Mouse (Mus musculus): ENCODE measurements around the gene Grb10.
A peak's percentile ranks its signal among the peaks of the same experiment; 100 is the strongest.

The Grb10 gene

DNA sequence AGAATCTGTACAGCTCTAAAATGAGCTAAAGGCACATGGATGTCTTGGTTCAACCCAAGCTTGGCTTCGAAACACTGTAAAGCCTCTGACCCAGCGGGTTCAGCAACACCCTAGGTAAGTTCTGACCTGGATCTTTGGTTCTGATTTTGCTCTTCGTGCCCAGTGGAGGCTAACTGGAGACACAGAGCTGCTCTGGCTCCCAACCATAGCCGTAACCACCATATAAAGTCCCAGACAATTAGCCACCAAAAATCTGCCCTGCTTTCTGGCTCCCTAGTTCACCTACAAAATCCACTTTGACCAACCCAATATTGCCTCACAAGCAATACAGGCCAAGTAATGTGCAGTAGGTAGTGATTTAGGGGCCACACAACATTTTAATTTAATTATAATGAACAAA, 3.7 kb downstream of the Grb10 start:
- DNase-seq (ENCODE audit: inconsistent age in 2 of 2, low spot score in 1 of 2), result peak in 1 of 2 experiments; percentile 51

DNA sequence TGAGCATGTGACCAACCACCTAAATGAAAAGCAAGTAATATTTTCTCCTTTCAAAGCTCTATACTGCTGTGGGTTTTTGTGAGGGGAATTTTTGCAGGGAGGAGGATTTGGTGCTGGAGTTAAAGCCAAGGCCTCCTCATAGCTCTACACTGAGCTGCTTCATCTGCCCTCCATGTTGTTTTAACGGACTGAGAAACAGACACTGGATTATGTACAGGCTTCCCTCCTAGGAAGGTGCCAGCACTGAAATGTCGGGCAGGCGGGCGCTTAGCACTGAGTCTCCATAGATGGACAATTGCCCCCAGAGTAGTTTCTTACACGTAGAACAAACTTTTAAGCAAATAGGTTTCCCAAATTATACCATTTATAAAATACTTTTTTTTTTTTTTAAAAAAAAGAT, 4.1 kb downstream of the Grb10 start:
- DNase-seq (ENCODE audit: inconsistent age in 2 of 2, low spot score in 1 of 2), result peak in 1 of 2 experiments; percentile 38

DNA sequence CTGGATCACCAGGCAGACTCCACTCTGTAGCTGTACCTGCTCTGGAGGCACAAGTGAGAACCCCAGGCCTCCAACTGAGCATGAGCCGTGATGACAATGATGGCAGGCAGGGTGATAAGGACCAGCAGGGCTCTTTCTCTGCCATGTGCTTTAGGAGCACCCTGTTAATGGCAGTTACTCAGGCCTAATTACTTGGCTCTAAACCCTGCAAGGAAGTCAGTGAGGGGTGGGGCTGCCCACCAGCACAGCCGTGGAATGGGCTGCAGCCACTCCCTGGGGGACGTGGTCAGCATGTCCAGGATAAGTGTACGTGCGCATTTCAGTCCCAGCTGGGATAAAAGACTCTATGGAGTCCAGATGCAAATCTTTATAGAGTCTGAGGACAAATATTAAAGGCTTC, 5.7 kb downstream of the Grb10 start:
- peak in 1 of 2 experiments; percentile 36 for DNase-seq (ENCODE audit: inconsistent age in 2 of 2, low spot score in 1 of 2)

DNA sequence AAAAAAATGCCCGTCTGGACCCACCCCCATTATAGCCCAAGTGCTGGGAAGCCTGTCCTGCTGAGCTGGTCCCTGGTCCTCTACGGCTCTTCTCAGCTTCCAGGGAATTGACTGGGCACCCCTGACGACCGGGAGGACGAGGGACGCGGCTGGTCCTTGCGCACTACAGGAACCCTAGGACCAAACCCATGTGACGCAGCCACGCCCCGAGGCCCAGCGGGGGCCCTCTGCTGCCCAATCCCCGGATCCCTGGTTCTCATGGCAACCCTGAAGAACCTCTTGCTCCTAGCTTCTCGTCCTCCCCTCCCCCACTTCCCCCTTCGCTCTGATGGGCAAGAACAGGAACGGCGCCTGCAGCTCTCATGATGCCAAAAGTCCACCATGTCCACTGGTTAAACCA, 11.8 kb downstream of the Grb10 start:
- peak in 1 of 2 experiments; percentile 32 for DNase-seq (ENCODE audit: inconsistent age in 2 of 2, low spot score in 1 of 2)

DNA sequence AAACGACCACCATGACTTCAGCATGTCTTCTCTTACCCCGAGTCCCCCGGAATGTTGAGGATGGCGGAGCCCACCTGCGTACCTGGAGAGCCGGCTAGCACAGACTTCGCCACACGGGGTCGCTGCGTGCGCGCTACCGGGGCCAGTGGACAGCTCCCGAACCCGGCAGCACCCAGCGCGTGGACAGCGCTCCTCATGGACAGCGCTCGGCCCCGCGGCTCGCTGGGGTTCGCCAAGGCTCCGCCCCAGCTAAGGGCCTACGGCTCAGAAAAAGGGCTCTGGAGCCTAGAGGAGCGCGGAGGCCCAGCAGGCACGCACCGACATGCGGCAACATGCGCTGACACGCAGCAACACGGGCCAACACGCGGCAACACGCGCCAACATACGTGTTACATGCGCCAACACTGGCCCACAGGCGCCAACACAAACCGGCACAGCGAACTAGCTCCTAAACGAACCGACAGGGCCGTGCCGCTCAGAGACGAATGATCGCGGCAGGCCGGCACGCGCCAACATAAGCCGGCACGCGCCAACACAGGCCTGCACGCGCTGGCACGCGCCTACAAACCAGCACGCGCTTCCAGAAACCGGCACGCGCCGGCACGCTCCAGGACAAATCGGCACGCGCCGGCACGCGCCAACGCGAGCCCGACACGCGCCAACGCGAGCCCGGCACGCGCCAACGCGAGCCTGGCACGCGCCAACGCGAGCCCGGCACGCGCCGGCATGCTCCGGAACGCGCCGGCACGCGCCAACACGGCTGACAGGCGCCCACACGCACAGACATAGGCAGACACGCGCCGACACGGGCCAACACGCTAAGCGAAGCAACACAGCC, 12.5 kb downstream of the Grb10 start:
- DNase-seq (ENCODE audit: inconsistent age in 2 of 2, low spot score in 1 of 2), result peak; percentile 78 to 91

DNA sequence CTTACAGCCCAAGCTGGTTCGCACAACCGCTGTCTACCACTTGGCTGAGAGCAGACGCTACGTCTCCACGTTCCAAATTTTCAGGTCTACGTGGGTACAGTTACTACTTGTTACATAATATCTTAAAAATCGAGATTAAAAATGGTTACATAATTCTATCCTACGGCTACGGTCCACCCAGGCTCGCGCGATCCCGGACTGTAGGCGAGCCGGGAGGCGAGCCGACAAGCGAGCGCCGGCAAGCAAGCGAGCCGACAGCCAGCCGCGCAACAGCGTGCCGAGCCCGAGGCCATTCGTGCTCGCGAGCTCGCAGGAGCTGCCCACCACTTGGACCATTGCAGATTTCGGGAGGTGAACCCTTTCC, 13.1 kb downstream of the Grb10 start:
- no peak for DNase-seq (ENCODE audit: inconsistent age in 2 of 2, low spot score in 1 of 2)

DNA sequence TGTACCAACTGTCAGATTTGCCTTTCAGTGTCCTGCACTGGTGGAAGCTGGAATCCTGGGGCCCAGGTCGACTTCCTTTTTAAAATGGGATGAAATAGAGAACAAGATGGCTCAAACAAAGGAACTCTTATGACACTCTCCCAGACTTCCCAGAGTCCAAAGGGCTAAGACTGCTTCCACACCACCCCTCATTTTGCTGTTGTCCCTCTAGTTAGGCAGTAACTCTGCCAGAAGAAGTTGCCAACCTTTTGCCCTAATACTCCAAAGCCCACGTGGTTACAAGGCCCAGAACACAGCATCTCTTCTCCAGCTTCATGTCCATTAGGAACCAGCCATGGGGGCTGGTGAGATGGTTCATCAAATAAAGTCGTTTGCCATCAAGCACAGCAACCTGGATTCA, 15.4 kb downstream of the Grb10 start:
- DNase-seq (ENCODE audit: inconsistent age in 2 of 2, low spot score in 1 of 2), result no peak

DNA sequence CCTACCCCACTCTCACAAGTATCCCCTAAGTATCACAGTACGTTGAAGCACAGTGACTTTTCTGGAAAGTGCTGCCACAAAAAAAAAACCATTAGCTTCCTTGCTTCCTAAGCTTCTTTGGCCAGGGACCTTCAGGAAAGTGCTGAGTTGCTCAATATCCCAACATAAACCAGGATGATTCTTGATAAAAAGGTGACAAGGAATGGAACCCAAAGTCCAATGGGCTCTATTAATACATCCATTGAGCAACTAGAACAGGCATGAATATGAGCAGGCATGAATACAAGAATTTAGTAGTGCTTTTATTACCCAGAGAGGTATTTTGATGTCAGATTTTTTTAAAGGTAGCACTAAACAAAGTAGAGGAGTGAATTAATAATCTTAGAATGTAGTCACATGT, 18.8 kb downstream of the Grb10 start:
- DNase-seq (ENCODE audit: inconsistent age in 2 of 2, low spot score in 1 of 2), result no peak

DNA sequence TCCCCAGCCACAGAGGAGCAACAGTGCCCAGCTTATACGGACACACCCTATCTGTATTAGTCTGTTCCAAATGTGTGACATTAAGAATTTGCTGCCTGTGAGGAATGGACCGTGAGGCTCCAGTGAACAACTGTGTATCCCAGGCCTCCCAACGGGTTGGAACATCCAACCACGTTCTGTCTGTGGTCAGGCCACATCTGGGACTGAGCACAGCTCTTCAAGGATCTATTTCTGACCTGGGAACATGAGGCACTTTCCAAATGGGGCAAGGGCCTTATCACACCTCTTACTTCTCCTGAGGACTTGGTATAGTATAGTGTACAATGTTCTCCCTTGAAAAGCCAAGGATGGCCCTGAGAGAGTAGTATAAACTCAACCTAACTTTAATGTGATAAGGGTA, 19.9 kb downstream of the Grb10 start:
- no peak for DNase-seq (ENCODE audit: inconsistent age in 2 of 2, low spot score in 1 of 2)

DNA sequence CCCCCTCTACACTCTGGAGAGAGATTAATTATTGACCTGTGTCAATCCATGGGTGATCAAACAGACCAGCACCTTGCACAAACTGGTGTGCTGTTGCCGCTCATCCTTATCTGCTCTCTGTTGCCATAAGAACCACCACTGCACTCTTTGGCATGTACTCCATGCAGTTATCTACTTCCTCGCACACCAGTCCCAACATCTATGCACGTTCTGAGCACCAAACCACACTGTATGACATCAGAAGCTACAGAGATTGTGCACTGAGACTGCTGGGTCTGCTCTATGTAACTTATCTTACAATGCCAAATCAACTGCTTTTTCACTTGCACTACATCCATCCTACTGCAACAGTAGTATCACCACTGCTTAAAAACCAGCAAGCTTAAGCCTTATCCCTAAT, 28.4 kb downstream of the Grb10 start:
- DNase-seq (ENCODE audit: inconsistent age in 2 of 2, low spot score in 1 of 2), result no peak

DNA sequence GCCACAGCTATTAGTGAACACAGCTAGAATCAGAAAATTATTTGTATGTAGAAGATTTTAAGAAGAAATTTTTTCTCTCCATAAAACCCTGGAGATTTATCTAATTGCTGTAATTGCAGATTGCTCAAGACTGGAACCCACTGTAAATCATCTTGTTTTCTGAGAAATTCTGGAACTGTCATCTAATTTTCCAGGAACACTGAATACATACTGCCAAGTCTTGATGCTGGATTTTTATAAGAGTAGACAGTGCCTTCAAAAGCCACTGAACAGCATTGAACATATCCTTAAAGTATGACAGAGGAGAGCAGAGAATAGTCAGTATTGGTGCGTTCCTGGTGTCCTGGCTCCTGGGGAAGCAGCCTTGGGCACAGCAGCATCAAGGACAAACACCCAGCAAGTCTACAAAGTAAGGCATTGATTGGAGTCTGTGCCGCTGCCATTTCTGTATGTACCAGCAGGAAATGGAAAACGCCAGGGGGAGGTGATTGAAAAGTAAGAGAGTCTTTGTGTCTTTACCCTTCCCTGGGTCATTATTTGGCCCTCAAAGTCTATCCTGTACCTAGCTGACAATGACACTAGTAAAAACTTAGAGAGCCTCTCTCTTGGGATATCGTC, 38.1 kb downstream of the Grb10 start:
- DNase-seq (ENCODE audit: inconsistent age in 2 of 2, low spot score in 1 of 2), result peak in 1 of 2 experiments; percentile 85

DNA sequence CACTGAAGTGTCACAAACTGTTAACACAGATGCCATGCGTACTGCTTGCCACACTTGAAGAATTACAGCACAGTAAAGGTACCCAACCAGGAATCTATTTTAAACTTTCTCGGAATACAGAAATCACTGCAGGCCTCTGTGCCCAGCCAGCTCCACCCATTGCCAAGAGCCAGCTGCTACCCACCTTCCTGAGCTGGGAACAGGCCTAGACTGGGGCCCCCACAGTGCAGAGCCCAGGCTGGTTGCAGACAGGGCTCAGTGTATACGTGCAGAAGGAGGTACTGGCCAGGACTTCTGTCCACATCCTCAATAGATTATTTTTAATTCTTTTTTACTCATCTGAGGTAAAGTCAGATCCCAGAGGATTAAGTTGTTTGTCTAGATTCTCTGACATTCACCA, 39.6 kb downstream of the Grb10 start:
- no peak for DNase-seq (ENCODE audit: inconsistent age in 2 of 2, low spot score in 1 of 2)

DNA sequence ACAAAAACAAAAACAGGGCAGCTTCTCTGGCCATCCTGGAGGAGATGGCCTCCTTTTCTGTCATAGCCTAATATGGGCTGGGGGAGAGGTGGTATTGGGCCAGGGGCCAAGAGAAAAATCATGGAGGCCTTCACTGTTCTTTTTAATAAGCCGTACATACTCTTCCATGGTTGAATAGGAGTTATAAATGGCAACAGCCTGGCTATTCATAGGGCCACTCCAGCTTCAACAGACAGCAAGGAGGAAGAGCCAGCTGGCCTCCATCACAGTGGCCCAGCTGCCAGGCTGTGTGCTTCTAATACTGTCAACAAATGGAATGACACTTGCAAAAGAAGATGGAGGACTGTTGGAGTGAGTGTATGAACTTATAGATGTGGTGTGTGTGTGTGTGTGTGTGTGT, 41.4 kb downstream of the Grb10 start:
- DNase-seq (ENCODE audit: inconsistent age in 2 of 2, low spot score in 1 of 2), result no peak

DNA sequence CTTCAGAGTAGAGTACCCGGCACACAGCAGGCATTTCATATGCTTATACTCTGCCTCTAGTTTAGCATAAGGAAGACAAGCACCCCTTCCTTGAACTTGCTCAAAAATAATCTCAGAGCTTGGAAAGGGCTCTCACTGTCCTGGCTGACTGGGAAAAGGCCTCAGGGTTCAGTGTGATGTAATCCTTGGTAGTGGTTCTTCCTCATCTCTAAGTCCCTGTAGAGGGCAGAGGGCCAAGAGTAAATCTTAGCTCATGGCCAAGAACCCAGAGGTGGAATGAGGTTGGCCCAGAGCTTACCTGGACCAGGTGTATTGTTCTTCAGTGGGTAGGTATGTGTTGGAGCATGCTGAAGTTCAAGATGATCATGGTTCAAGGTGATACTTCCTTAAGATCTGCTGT, 43.1 kb downstream of the Grb10 start:
- no peak for DNase-seq (ENCODE audit: inconsistent age in 2 of 2, low spot score in 1 of 2)

DNA sequence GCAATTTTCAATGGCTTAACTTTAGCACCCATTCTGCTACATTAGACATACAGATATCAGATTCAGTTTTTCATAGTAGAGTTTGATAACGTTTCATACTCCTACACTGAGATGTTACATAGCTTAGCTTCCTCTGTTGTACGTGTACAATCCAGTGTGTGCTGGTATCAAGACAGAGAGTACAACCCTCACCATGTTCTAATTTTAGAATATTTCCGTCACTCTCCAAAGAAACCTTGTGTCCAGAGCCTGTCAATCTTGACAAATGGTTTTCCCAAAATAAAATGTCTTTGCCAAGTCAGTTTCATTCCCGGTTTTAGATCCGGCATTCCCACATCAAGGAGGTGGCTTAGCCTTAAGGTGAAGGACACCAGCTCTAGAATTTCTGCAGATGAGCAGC, 44.7 kb downstream of the Grb10 start:
- DNase-seq (ENCODE audit: inconsistent age in 2 of 2, low spot score in 1 of 2), result peak in 1 of 2 experiments; percentile 30

DNA sequence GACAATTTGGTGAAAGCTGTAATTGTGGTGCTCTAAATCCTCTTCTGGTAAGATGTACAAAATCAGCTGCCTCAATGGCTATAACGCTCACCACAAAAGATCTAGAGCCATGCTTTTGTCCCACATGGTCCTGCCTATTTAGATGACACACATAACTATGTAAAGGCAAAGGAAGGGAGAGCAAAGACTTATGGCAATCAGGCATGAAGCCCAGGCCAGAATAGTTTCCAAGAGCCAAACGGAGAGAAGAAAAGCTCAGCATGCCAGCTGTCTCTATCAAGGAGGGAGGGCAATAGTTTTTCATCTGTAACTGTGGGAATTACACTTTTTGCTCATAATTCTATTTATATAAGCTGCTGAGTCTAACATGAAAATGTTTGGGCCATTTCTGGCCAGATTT, 45.3 kb downstream of the Grb10 start:
- no peak for DNase-seq (ENCODE audit: inconsistent age in 2 of 2, low spot score in 1 of 2)

DNA sequence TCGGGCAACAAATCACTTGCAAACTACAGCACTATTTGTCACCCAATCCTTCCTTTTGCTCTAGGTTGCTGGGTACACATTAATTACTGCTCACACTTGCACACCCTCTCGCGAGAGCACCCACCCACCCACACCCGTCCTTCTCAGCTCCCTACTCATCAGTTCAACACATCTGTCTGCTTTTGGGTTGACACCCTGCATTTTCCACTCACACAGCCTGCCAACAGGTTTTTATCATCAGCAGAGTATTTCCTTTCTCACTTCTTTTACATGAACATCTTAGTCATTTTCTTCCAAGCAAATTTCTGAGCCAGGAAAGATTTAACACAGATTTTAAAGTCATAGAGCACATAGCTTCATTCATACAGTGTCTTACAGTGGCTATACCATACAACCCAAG, 48.6 kb downstream of the Grb10 start:
- DNase-seq (ENCODE audit: inconsistent age in 2 of 2, low spot score in 1 of 2), result no peak

DNA sequence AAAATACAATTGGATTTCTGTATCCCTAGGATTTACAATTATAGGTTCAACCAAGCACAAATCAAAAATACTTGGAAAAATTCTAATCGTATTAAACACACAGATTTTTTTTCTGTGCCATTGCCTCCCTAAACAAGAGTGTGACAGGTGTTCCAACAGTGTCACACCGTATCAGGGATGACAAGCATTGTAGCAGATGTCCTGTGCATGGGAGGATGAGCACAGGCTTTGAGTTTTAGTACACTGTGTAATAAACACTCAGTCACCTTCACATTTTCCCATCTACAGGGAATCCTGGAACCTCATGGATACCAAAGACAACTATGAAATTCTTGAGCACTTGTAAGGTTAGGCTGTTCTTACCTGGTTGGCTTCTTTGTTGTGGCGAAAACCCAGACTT, 51.2 kb downstream of the Grb10 start:
- no peak for DNase-seq (ENCODE audit: inconsistent age in 2 of 2, low spot score in 1 of 2)

DNA sequence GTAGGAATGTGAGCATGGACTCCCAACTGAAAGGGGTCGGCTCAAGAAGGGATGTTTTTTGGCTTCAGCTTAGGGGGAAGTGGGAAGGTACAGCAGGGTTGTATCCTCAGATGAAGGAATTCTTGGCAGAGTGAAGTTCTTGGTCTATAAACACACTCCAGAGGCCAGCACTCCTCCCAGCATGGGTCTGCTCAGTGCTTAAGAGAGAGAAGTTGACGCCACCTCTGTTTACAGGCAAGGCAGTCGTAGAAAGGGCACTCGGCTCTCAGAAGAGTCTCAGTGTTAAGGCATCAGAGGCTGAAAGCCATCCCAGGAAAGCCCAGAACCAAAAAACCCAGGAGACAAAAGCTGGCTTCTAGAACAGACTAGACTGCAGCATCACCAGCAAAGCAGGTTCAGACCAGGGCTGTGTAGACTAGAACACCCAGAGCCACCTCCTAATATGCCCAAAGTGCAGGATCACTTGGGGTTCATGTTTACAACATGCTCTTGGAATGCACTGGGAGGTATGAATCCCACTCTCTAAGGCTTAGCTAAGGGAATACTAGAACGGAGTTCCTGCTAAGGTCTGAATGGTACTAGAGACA, 59.8 kb downstream of the Grb10 start:
- no peak for DNase-seq (ENCODE audit: inconsistent age in 2 of 2, low spot score in 1 of 2)

DNA sequence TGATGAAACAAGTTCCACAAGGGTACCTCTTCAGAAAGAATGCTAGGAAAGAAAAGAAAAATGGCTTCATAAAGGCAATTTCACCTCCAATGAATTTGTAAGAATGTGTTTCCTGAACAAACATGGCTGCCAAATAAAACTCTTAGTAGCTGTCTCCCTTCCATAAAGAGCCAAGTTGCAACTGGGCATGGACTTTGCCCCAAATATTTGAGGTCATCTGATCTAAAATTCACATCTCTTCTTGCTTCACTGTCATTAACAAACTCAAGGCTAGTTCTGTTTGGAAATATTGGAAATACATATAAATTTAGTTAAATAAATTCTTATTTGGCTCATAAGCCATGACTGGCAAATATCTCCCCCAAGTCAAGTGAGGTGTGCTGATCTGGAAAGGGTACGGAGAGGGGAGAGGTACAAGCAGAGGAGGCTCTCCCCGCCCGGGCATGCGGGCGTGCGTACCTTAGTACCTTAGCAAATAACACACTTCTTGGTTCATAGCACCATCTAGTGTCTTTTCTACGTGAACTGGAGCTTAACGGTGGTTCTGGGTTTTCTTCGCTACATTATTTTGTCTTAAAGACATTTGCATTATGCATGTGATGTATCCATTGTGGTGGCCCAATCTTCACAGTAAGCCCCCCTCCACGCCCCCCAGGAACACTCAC, 63.8 kb downstream of the Grb10 start:
- DNase-seq (ENCODE audit: inconsistent age in 2 of 2, low spot score in 1 of 2), result peak in 1 of 2 experiments; percentile 75

DNA sequence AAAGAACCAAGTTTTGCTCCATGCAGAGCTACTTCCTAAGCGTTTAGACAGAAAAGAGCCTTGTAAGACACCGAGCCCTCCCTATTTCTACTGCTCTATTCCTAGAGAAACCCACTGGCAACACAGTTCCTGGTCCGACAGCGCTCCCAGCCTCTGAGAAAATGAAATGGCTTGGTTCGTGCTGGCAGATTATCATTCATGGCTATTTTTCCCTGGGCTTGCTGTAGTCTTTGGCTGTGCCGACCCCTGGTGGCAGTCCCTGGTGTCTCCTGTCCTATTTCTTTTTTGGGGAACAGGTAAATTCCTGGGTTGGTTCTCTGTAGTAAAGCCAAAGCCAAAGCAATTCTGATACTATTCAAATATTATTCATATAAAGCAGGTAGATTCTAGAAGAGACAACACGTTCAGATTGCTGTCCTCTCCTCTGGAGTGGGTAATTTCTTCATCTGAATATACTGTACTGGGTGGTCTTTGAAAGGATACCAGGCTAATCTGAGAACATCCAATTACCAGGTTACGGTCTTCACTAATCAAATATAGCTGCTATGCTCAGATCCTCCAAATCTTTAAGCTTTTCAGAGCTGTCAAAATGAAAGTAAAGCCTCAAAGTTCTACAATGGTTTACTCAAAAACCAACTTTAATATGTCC, 65.0 kb downstream of the Grb10 start:
- peak; percentile 79 to 93 for DNase-seq (ENCODE audit: inconsistent age in 2 of 2, low spot score in 1 of 2)

Measured in adrenal gland, adult (tissue).